Mouse (Mus musculus): ENCODE results near the gene Nod2.

DNA sequence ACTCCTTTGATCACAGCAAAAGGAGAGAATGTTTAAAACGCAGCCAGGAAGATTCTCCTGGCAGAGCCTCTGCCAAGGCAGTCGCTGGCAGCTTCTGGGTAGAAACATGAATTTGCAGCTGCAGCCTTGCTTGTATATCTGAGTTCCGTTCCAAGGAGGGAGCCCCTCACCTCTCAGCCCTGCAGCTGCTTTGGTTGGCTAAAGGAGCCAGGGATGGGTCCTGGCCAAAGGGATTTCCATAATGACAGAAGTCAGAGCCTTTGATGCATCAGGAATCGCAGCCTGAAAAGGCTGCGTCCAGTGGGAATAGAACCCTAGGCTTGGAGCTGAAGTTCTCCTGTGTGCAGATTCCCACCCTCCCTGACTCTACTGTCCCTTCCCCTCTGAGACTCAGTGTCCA lies 32.1 kb upstream of the Nod2 start:
- no peak for TF ChIP-seq CTCF (IDR thresholded peaks at IDR 0.05; ENCODE audit: control insufficient read depth, insufficient read depth, insufficient read length)
- no peak for TF ChIP-seq MYOD1 (IDR thresholded peaks at IDR 0.05; ENCODE audit: control insufficient read depth, insufficient read length, low read depth)
- no peak for TF ChIP-seq MAX (IDR thresholded peaks at IDR 0.05)
- TF ChIP-seq MYOG (IDR thresholded peaks at IDR 0.05; ENCODE audit: control insufficient read depth, extremely low read depth, insufficient read length): no peak
- TF ChIP-seq USF1 (IDR thresholded peaks at IDR 0.05; ENCODE audit: low read depth): no peak
- TF ChIP-seq FOSL1 (IDR thresholded peaks at IDR 0.05; ENCODE audit: insufficient read depth, low read length, poor library complexity, severe bottlenecking): no peak

Measured in C2C12 (cell line).